Mouse (Mus musculus): Measurements from ENCODE around the gene Sbds.
"Not testable (repeated sequence)": the region's sequence is repeated elsewhere in the genome, so short reads cannot be mapped to it uniquely, and the experiment has no call there.

The Sbds gene

GRCm38 (mm10) chr5:130255799-130256525 is 632 bp upstream of the Sbds start:
- DNase-seq: not testable (repeated sequence)

GRCm38 (mm10) chr5:130254164-130255016 is 940 bp downstream of the Sbds start:
- no peak for DNase-seq

- DNase-seq: no peak
Observed at GRCm38 (mm10) chr5:130247823-130248222, 7.5 kb downstream of the Sbds start.

GRCm38 (mm10) chr5:130241426-130241825 is 13.9 kb downstream of the Sbds start:
- no peak for DNase-seq

- no peak for DNase-seq
Observed at GRCm38 (mm10) chr5:130239856-130240255, 15.5 kb downstream of the Sbds start.

- DNase-seq: no peak
Observed at GRCm38 (mm10) chr5:130239236-130239635, 16.1 kb downstream of the Sbds start.

- no peak for DNase-seq
Observed at GRCm38 (mm10) chr5:130236302-130236701, 19.0 kb downstream of the Sbds start.

GRCm38 (mm10) chr5:130228120-130228519 is 27.2 kb downstream of the Sbds start:
- DNase-seq: no peak

GRCm38 (mm10) chr5:130226790-130227189 is 28.5 kb downstream of the Sbds start:
- DNase-seq: no peak

GRCm38 (mm10) chr5:130222146-130223004 is 33.0 kb downstream of the Sbds start:
- DNase-seq: peak; percentile 90 to 96

GRCm38 (mm10) chr5:130221760-130222145 is 33.6 kb downstream of the Sbds start:
- DNase-seq: no peak

GRCm38 (mm10) chr5:130221316-130221715 is 34.0 kb downstream of the Sbds start:
- no peak for DNase-seq

GRCm38 (mm10) chr5:130218336-130218735 is 37.0 kb downstream of the Sbds start:
- no peak for DNase-seq

- no peak for DNase-seq
Observed at GRCm38 (mm10) chr5:130217406-130217805, 37.9 kb downstream of the Sbds start.

- no peak for DNase-seq
Observed at GRCm38 (mm10) chr5:130216781-130217180, 38.5 kb downstream of the Sbds start, which contains the start of gene Tmem248. Tmem248 (plus strand) TSS chr5:130217081.

GRCm38 (mm10) chr5:130212956-130213355 is 42.4 kb downstream of the Sbds start:
- DNase-seq: no peak

- DNase-seq: no peak
Observed at GRCm38 (mm10) chr5:130207299-130207698, 48.0 kb downstream of the Sbds start.

- no peak for DNase-seq
Observed at GRCm38 (mm10) chr5:130205441-130206023, 49.8 kb downstream of the Sbds start.

- no peak for DNase-seq
Observed at GRCm38 (mm10) chr5:130204560-130204959, 50.8 kb downstream of the Sbds start.

GRCm38 (mm10) chr5:130203948-130204347 is 51.4 kb downstream of the Sbds start:
- no peak for DNase-seq

GRCm38 (mm10) chr5:130200233-130201029 is 54.9 kb downstream of the Sbds start:
- no peak for DNase-seq

GRCm38 (mm10) chr5:130197981-130198380 is 57.3 kb downstream of the Sbds start:
- no peak for DNase-seq

Data from spleen, adult 18-20 months (tissue).